Mouse (Mus musculus) thymus, adult 2 months (tissue): ENCODE results near the gene Ankdd1b.

ENCODE experiments used
- CTCF ChIP-seq: fragments of 200-500 bp; IDR thresholded peaks from 2 replicates; pipeline ENCODE4 v1.5.1; 2012; ENCODE audit warnings: mild to moderate bottlenecking, control low read depth, low read length, moderate library complexity, borderline replicate concordance; ENCODE audit not compliant: control insufficient read depth, poor library complexity, insufficient read depth; ENCODE audit errors: extremely low read depth
- POLR2A ChIP-seq: fragments of 200-500 bp; IDR thresholded peaks from 2 replicates; pipeline ENCODE4 v1.6.1; 2012; ENCODE audit warnings: mild to moderate bottlenecking, low read length, control low read depth, moderate library complexity; ENCODE audit not compliant: control insufficient read depth, poor library complexity, insufficient read depth; ENCODE audit errors: extremely low read depth

GRCm38 (mm10) chr13:96428531-96428930 lies 42.5 kb downstream of the Ankdd1b start:
- no peak for TF ChIP-seq CTCF
- no peak for TF ChIP-seq POLR2A
